Mouse (Mus musculus): Measurements from ENCODE around the gene Scube2. TPM values are rescaled to one million over a fixed set of nuclear protein-coding genes. Genes with fewer than 3 reads are reported as not detected.

Scube2 gene
- total RNA-seq, 1 experiment, result 0.89 TPM

DNA sequence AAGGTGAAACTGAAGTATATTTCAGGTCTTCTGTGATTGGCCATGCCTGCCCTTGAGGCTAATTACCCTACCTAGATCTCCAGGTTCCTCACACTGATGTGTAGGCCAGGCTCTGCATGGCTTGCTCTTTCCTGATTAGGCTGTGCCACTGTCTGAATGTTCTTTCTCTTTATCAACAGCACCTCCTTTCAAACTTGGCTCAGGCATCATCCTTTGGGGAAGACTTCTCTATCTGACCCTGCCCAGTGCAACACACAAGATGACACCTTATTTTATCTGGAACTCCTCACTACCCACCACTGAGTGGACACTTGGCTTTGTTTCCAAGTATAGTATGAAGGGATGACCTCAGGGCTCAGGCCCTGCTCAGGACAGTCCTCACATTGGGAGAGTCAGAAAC, 47.5 kb downstream of the Scube2 start:
- Histone ChIP-seq H3K9me3 (ENCODE audit: control insufficient read depth, insufficient read depth, low read depth, low read length) (no peaks in the 10 kb centered on the region), H3K4me3 (ENCODE audit: insufficient read depth in 1 of 2, low read depth in 1 of 2, low read length in 2 of 2, poor library complexity in 1 of 2, severe bottlenecking in 1 of 2) (no peak overlapping the region), H3K36me3 (ENCODE audit: control insufficient read depth, insufficient read depth, low read length, poor library complexity, severe bottlenecking) (no peaks in the 10 kb centered on the region), H3K4me1 (ENCODE audit: control insufficient read depth in 2 of 2, insufficient read depth in 2 of 2, low read length in 2 of 2, poor library complexity in 1 of 2) (peaks cover 0 to 2% of the 10 kb centered on the region in 2 experiments; a peak in 1 of 4 replicates), H3K9ac (ENCODE audit: insufficient read depth, low read depth, low read length, poor library complexity, severe bottlenecking) (no peak overlapping the region), H3K27ac (ENCODE audit: insufficient read depth, low read depth, low read length, poor library complexity, severe bottlenecking) (no peak overlapping the region)
- TF ChIP-seq ZNF384 (IDR thresholded peaks at IDR 0.05; ENCODE audit: low read depth, low read length), result no peak
- TF ChIP-seq CHD2 (IDR thresholded peaks at IDR 0.05; ENCODE audit: low read depth, low read length), result no peak
- TF ChIP-seq ZC3H11A (IDR thresholded peaks at IDR 0.05; ENCODE audit: borderline replicate concordance, low read depth, low read length), result no peak
- TF ChIP-seq HCFC1 (IDR thresholded peaks at IDR 0.05; ENCODE audit: borderline replicate concordance, insufficient read depth, low read length), result no peak
- no peak for TF ChIP-seq MAFK (IDR thresholded peaks at IDR 0.05; ENCODE audit: insufficient read depth, low read depth, low read length)
- no peak for DNase-seq (ENCODE audit: low read depth, low spot score)
- in situ Hi-C loops (cut with MboI; ENCODE audit: low sequenced_read_pairs in 2 of 2, unreplicated experiment in 2 of 2), result no loop called here

DNA sequence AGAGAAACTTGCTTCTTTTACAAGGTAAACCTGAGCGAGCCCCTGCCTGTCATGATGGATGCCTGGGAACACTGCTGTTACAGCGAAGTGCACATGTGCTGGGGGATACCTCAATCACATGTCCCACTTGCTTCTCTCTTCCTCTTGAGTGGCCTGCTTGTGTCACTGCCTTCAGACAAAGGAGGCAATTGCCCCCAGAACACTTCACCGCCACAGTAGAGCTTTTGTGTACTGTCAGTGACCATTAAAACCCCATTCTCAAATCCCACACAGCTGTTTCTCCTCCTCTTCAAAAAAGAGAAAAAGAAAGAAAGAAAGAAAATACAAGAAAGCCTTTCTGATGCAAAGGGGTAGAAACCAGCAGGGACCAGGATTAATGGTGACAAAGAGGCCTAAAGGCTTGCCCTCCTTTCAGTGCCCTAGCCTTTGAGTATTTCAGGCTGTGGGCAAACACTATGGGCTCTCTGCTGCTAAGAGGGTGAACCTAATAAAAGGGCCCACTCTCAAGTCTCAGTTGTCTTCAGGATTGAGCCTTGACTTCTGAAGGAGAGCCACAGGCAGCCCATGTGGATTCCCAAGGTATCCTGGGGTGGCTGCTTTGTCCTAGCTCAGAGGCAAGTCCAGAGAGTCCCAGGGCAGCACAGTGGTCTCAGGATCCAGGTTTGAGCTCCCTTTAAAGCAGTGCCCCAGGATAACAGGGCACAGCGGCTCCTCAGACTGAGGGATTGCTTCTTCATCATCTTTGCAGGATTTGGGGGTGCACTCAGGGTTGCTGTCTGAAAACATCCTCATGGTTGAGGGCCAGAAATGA, 51.9 kb downstream of the Scube2 start:
- H3K4me1 ChIP-seq (ENCODE audit: control insufficient read depth in 2 of 2, insufficient read depth in 2 of 2, low read length in 2 of 2, poor library complexity in 1 of 2), result peaks cover 0 to 2% of the 10 kb centered on the region in 2 experiments; a peak in 1 of 4 replicates
- no peak overlapping the region for H3K27ac ChIP-seq (ENCODE audit: insufficient read depth, low read depth, low read length, poor library complexity, severe bottlenecking)
- TF ChIP-seq ZC3H11A (IDR thresholded peaks at IDR 0.05; ENCODE audit: borderline replicate concordance, low read depth, low read length), result no peak
- no peak for TF ChIP-seq CHD2 (IDR thresholded peaks at IDR 0.05; ENCODE audit: low read depth, low read length)
- TF ChIP-seq MAFK (IDR thresholded peaks at IDR 0.05; ENCODE audit: insufficient read depth, low read depth, low read length), result no peak
- TF ChIP-seq HCFC1 (IDR thresholded peaks at IDR 0.05; ENCODE audit: borderline replicate concordance, insufficient read depth, low read length), result no peak
- TF ChIP-seq ZNF384 (IDR thresholded peaks at IDR 0.05; ENCODE audit: low read depth, low read length), result no peak
- DNase-seq (ENCODE audit: low read depth, low spot score), result no peak
- no peaks in the 10 kb centered on the region for H3K9me3 ChIP-seq (ENCODE audit: control insufficient read depth, insufficient read depth, low read depth, low read length)
- in situ Hi-C loops (cut with MboI; ENCODE audit: low sequenced_read_pairs in 2 of 2, unreplicated experiment in 2 of 2), result no loop called here
- H3K36me3 ChIP-seq (ENCODE audit: control insufficient read depth, insufficient read depth, low read length, poor library complexity, severe bottlenecking), result no peaks in the 10 kb centered on the region
- H3K9ac ChIP-seq (ENCODE audit: insufficient read depth, low read depth, low read length, poor library complexity, severe bottlenecking), result no peak overlapping the region
- no peak overlapping the region for H3K4me3 ChIP-seq (ENCODE audit: insufficient read depth in 1 of 2, low read depth in 1 of 2, low read length in 2 of 2, poor library complexity in 1 of 2, severe bottlenecking in 1 of 2)

DNA sequence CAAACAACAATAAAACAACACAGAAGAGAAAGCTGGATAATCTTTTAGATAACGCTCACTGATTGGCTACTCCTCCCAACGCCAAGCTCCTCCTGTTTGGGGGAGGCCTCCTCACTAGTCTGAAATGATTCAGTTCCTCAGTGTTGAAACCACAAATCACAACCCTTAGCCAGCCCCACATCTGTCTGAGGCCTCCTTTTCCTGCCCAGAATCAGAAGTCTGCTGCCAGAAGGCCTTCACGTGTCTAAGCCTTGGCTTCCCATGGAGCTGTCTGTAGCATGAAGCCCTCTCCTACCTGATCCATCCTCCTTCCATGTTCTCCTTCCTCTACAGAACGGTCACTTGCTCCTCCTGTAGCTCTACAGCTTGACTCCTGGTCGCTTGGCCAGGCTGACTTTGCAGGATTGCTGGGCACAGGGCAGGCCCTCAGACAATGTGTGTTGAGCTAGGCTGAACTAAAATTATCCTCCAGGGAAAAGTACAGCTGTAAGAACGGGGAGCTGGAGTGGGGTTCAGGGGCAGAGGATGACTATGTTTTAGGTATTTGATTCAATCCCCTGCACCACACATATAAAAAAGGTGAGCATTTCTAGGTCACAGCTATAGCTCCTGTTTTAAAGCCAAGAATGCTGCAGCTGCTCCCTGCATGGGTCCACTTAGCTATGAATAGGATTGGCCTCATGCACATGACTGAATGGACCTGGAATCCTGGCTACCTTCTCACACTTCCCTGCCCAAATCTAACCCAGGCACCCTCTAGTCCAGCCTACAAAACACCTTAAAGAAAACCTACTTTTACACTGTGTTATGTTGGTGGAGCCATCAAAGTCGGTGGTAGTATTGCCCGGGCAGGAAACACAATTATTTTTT, 57.6 kb downstream of the Scube2 start:
- H3K36me3 ChIP-seq (ENCODE audit: control insufficient read depth, insufficient read depth, low read length, poor library complexity, severe bottlenecking), result no peaks in the 10 kb centered on the region
- no peaks in the 10 kb centered on the region for H3K9me3 ChIP-seq (ENCODE audit: control insufficient read depth, insufficient read depth, low read depth, low read length)
- H3K27ac ChIP-seq (ENCODE audit: insufficient read depth, low read depth, low read length, poor library complexity, severe bottlenecking), result no peak overlapping the region
- no peak overlapping the region for H3K4me3 ChIP-seq (ENCODE audit: insufficient read depth in 1 of 2, low read depth in 1 of 2, low read length in 2 of 2, poor library complexity in 1 of 2, severe bottlenecking in 1 of 2)
- no peak overlapping the region for H3K9ac ChIP-seq (ENCODE audit: insufficient read depth, low read depth, low read length, poor library complexity, severe bottlenecking)
- in situ Hi-C loops (cut with MboI; ENCODE audit: low sequenced_read_pairs in 2 of 2, unreplicated experiment in 2 of 2), result no loop called here
- H3K4me1 ChIP-seq (ENCODE audit: control insufficient read depth in 2 of 2, insufficient read depth in 2 of 2, low read length in 2 of 2, poor library complexity in 1 of 2), result no peaks in the 10 kb centered on the region
- no peak for DNase-seq (ENCODE audit: low read depth, low spot score)
- TF ChIP-seq ZNF384 (IDR thresholded peaks at IDR 0.05; ENCODE audit: low read depth, low read length) (no peak), CHD2 (IDR thresholded peaks at IDR 0.05; ENCODE audit: low read depth, low read length) (no peak), ZC3H11A (IDR thresholded peaks at IDR 0.05; ENCODE audit: borderline replicate concordance, low read depth, low read length) (no peak), MAFK (IDR thresholded peaks at IDR 0.05; ENCODE audit: insufficient read depth, low read depth, low read length) (no peak), HCFC1 (IDR thresholded peaks at IDR 0.05; ENCODE audit: borderline replicate concordance, insufficient read depth, low read length) (no peak)

GRCm38 (mm10) chr7:109804843-109805242, 60.6 kb downstream of the Scube2 start:
- no peaks in the 10 kb centered on the region for H3K4me1 ChIP-seq (ENCODE audit: control insufficient read depth in 2 of 2, insufficient read depth in 2 of 2, low read length in 2 of 2, poor library complexity in 1 of 2)
- H3K9ac ChIP-seq (ENCODE audit: insufficient read depth, low read depth, low read length, poor library complexity, severe bottlenecking), result no peak overlapping the region
- in situ Hi-C loops (cut with MboI; ENCODE audit: low sequenced_read_pairs in 2 of 2, unreplicated experiment in 2 of 2), result no loop called here
- no peak for TF ChIP-seq ZNF384 (IDR thresholded peaks at IDR 0.05; ENCODE audit: low read depth, low read length)
- no peak for TF ChIP-seq ZC3H11A (IDR thresholded peaks at IDR 0.05; ENCODE audit: borderline replicate concordance, low read depth, low read length)
- TF ChIP-seq CHD2 (IDR thresholded peaks at IDR 0.05; ENCODE audit: low read depth, low read length), result no peak
- TF ChIP-seq MAFK (IDR thresholded peaks at IDR 0.05; ENCODE audit: insufficient read depth, low read depth, low read length), result no peak
- TF ChIP-seq HCFC1 (IDR thresholded peaks at IDR 0.05; ENCODE audit: borderline replicate concordance, insufficient read depth, low read length), result no peak
- H3K27ac ChIP-seq (ENCODE audit: insufficient read depth, low read depth, low read length, poor library complexity, severe bottlenecking), result no peak overlapping the region
- H3K9me3 ChIP-seq (ENCODE audit: control insufficient read depth, insufficient read depth, low read depth, low read length), result no peaks in the 10 kb centered on the region
- no peak overlapping the region for H3K4me3 ChIP-seq (ENCODE audit: insufficient read depth in 1 of 2, low read depth in 1 of 2, low read length in 2 of 2, poor library complexity in 1 of 2, severe bottlenecking in 1 of 2)
- H3K36me3 ChIP-seq (ENCODE audit: control insufficient read depth, insufficient read depth, low read length, poor library complexity, severe bottlenecking), result no peaks in the 10 kb centered on the region
- DNase-seq (ENCODE audit: low read depth, low spot score), result peak; percentile 51
